Mouse (Mus musculus) adrenal gland, postnatal 25 days (tissue): ENCODE data around the gene Olfr1178. TPM values are rescaled to one million over a fixed set of nuclear protein-coding genes. Genes with fewer than 3 reads are reported as not detected.

Source experiments
- DNase-seq: peaks from one replicate; pipeline ENCODE4 v3.0.0; 2021; ENCODE audit warnings: mixed read lengths
- long read RNA-seq: library from polyadenylated mRNA; stranded (forward); transcript quantifications from one replicate; pipeline ENCODE4 v2.0.0, GENCODE M21; 2021
- total RNA-seq: library from RNA; stranded (reverse); gene quantifications from 2 replicates; pipeline ENCODE4 v1.2.3, GENCODE M21; 2021

Olfr1178 gene
- not detected in 2 replicates for total RNA-seq
- long read RNA-seq: 0 reads

- DNase-seq: no peak
Observed at GRCm38 (mm10) chr2:88386762-88387161, at the start of gene Olfr1178. Olfr1178 (plus strand) TSS chr2:88387062.

- no peak for DNase-seq
Observed at GRCm38 (mm10) chr2:88346392-88346791, 40.5 kb upstream of the Olfr1178 start, which contains the start of gene Olfr1177-ps. Olfr1177-ps (minus strand) TSS chr2:88346492.

GRCm38 (mm10) chr2:88356304-88356703 lies 30.6 kb upstream of the Olfr1178 start:
- DNase-seq: no peak

GRCm38 (mm10) chr2:88406353-88406752 lies 19.5 kb downstream of the Olfr1178 start, which contains the start of gene Olfr1179:
Olfr1179 (minus strand) TSS chr2:88406453.
- no peak for DNase-seq

GRCm38 (mm10) chr2:88419051-88419450 lies 32.2 kb downstream of the Olfr1178 start, which contains the start of gene Olfr1180:
Olfr1180 (minus strand) TSS chr2:88419151.
- DNase-seq: no peak

- DNase-seq: no peak
Observed at GRCm38 (mm10) chr2:88426071-88426470, 39.2 kb downstream of the Olfr1178 start, which contains the start of gene Olfr1181. Olfr1181 (minus strand) TSS chr2:88426171.

GRCm38 (mm10) chr2:88449031-88449430 lies 62.2 kb downstream of the Olfr1178 start, which contains the start of gene Gm13757:
Gm13757 (minus strand) TSS chr2:88449131.
- no peak for DNase-seq

Other genes starting within 250 kb of the Olfr1178 start
- gene Olfr1167, start 231.9 kb upstream of the Olfr1178 start, total RNA-seq: not detected in 2 replicates
- gene Olfr1168, start 205.2 kb upstream of the Olfr1178 start, total RNA-seq: not detected in 2 replicates
- not detected in 2 replicates for gene Olfr1170, start 158.7 kb upstream of the Olfr1178 start, total RNA-seq
- gene Olfr1173, start 107.2 kb upstream of the Olfr1178 start, total RNA-seq: not detected in 2 replicates
- not detected in 2 replicates for gene Olfr1174-ps, start 71.9 kb upstream of the Olfr1178 start, total RNA-seq
- gene Olfr1175-ps, start 59.8 kb upstream of the Olfr1178 start, total RNA-seq: not detected in 2 replicates
- gene Olfr1176, start 50.3 kb upstream of the Olfr1178 start, total RNA-seq: not detected in 2 replicates
- gene Olfr1177-ps, start 40.6 kb upstream of the Olfr1178 start, total RNA-seq: not detected in 2 replicates
- gene Olfr1179, start 19.4 kb downstream of the Olfr1178 start, total RNA-seq: not detected in 2 replicates
- gene Olfr1180, start 32.1 kb downstream of the Olfr1178 start, total RNA-seq: not detected in 2 replicates
- gene Olfr1181, start 39.1 kb downstream of the Olfr1178 start, total RNA-seq: not detected in 2 replicates
- gene Gm13757, start 62.1 kb downstream of the Olfr1178 start, total RNA-seq: not detected in 2 replicates
- gene Olfr1183, start 67.8 kb downstream of the Olfr1178 start, total RNA-seq: not detected in 2 replicates
- not detected in 2 replicates for gene Olfr1184, start 96.5 kb downstream of the Olfr1178 start, total RNA-seq
- gene Olfr1185-ps1, start 106.3 kb downstream of the Olfr1178 start, total RNA-seq: not detected in 2 replicates
- not detected in 2 replicates for gene Olfr1186, start 131.5 kb downstream of the Olfr1178 start, total RNA-seq
- gene Olfr1188, start 169.9 kb downstream of the Olfr1178 start, total RNA-seq: not detected in 2 replicates
- not detected in 2 replicates for gene Olfr1189, start 199.4 kb downstream of the Olfr1178 start, total RNA-seq